Mouse (Mus musculus) left cerebral cortex, adult 9 months (tissue): ENCODE results near the gene Enkur.

ENCODE experiments used
- DNase-seq, 2 experiments: peaks; one replicate each; pipeline ENCODE4 v3.0.0; 2022; ENCODE audit warnings: low spot score in 2 of 2

Gene Enkur

DNA sequence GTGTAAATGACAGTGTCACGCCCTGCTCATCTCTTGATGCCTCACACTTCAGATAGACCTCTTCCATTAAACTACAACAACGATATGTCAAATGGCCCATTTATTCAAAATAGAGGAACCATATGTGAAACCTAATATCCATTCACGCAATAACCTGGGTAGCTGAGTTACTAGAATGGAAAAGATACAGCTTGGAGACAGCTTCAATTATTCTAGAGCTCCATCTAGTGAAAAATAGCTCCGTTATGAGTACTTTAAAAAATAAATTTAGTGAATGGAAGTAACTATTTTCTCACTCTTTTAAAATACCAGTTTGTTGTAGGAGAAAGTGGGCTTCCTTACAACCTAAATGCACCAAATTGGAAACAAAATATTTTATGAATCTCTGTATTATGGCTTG, 16.6 kb downstream of the Enkur start:
- DNase-seq = no peak

DNA sequence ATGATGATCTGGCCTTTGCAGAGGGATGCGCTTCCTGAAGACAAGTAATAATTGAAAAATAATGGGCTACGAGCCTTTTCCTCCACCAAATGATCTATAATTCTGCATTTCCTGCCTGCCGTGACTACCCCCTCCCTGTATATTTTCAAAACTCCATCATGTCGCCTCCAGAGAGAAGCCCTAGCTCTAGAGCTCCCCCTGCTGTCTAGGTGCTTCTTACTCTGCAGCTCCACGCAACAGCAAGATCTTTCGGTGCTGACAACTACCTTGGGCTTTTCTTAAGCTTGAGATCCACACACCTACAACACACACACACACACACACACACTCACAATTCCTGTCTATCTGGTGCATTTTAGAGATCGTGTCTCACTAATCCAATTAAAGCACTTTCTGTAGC, 17.6 kb downstream of the Enkur start:
- peak in 1 of 2 experiments; percentile 82 for DNase-seq

GRCm38 (mm10) chr2:21182811-21183210, 22.4 kb downstream of the Enkur start:
- DNase-seq = no peak

DNA sequence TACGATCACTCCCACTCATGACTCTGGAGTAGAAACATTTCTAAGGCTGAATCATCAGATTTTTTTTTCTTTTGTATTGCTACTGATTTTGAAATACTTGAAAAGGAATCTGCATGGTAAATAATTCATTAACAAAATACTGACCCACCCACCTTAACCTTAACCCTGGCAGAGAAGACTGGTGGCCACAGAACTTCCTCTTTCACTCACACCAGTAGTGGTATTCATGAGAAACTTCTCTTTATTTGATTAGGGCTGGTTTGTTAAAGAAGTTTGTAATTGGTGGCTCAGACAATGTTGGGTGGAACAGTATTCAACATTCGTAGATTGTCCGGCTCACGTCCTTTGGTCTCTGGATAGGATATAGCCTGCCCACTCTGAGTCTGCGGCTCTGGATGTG, 26.0 kb downstream of the Enkur start:
- no peak for DNase-seq

- DNase-seq = no peak
Measured at GRCm38 (mm10) chr2:21172797-21173196, 32.4 kb downstream of the Enkur start.

- no peak for DNase-seq
Measured at GRCm38 (mm10) chr2:21167916-21168315, 37.2 kb downstream of the Enkur start.

DNA sequence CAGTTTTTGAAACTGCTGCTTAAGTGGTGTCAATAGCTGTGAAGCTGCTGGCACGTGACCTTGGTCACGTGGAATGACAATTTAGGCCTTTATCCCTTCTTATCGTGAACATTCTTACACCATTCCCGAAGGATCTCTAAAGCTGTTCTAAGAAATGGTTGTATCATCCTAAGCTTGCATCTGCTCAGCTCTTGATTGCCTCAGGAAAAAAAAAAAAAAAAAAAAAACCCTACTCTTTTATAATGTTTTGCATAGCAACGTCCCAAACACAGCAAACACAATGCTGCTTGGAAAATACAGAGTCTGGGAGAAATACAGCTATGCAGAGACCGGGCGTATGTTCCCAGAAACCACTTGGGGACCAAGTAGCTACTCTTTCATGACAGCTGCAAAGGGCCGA, 40.9 kb downstream of the Enkur start:
- DNase-seq = no peak

DNA sequence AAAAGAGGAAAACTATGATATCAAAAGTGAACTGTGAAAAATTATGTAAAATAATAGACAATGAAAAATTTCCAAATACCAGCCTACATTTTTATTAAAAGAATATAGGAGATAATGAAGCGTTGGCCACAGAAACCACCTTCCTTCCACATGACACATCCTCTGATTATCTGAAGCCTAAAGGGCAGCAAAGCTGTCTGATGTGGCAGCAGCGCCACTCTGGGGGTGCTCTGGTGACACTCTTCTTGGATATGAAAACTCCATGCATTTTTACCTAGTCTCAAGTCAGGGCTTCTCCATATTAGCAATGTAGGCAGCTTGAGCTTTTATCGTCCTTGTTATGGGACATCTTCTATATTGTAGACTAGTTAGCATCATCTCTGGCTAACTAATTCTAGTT, 51.7 kb downstream of the Enkur start:
- no peak for DNase-seq

DNA sequence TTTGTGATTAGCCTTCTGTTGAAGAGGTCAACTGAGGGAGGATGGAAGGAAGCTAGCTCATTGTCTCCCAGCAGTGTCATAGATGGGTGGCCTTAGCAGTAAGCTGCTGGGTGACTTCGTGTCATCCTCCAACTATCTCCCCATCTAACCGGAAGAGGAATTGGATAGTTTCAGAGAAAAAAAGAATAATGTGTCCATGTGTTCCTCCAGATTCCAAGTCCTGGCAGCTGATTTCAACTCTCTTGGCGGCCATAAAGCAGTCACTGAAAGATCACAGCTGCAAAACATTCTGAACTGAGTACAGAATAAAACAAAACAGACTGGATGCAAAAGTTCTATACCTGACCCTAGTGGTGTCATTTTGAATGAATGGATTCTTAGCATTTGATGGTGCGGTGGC, 58.0 kb downstream of the Enkur start:
- no peak for DNase-seq

DNA sequence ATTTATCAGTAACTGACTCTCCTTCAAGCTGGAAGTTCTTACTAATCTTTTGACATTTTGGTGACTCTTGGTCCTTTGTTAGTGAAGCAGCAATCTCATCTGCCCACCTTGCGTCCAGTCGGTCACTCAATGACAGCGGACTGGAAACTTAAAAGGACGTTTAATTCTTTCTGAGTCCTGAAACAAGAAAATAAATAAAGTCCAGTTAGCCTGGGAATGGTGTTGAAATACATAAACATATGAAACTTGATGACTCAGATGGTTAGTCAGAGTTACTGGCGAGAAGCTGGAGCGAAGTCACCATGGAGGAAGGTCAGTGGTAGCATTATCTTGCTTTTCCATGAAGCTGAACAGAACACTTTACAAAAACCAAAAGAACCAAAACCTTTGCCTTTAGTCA, 58.7 kb downstream of the Enkur start:
- DNase-seq = no peak

GRCm38 (mm10) chr2:21142616-21143015, 62.5 kb downstream of the Enkur start:
- peak in 1 of 2 experiments; percentile 26 for DNase-seq

DNA sequence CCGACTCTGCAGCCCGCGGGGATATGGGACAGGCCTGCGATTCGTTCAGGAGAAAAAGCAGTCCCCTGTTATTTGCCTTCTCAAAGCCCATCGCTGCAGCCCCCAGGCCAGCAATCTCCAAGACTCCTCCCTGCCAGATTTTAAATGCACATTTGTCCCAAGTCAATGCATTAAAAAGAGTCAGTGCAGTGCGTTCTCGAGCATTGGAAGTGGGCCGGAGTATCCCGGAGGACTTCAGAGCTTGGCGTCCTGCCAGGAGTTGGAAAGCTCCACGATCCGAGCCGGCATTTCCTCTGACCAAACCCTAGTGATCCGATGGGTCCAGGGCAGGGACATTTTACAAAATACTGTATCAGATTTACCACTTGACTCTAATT, 63.0 kb downstream of the Enkur start:
- DNase-seq = peak in 1 of 2 experiments; percentile 31

GRCm38 (mm10) chr2:21141520-21142203, 63.5 kb downstream of the Enkur start:
- DNase-seq = peak in 1 of 2 experiments; percentile 34

DNA sequence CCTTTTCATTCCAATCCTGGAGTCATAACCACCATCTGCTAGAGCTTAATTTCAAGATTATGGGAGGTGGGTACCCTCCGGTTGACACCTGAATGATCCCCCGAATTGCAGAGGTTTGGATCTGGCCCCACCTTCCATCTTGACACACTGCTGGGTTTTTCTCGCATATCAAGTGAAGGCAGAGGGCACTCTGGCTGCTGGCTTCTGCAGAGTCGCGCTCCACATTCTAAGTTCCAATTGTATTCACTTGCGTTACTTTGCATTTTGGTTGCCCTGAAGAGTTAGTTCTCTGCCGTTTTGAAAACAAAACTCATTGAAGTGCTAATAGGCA, 64.0 kb downstream of the Enkur start:
- peak in 1 of 2 experiments; percentile 24 for DNase-seq
